Mouse (Mus musculus) c-Kit-positive CD71-positive TER-119-positive erythroid progenitor cells, embryonic 14.5 days (primary cell): ENCODE data around the gene Tbx10.
"Not testable (repeated sequence)": the region's sequence is repeated elsewhere in the genome, so short reads cannot be mapped to it uniquely, and the experiment has no call there.

ENCODE experiments used
- DNase-seq: peaks from one replicate; pipeline ENCODE4 v3.0.0-alpha.2; 2013; ENCODE audit warnings: low spot score

The Tbx10 gene

GRCm38 (mm10) chr19:4045966-4046865 lies 53.7 kb downstream of the Tbx10 start, which contains the start of gene Gstp2:
Gstp2 (minus strand) TSS chr19:4046023.
- peak; percentile 76 for DNase-seq

DNA sequence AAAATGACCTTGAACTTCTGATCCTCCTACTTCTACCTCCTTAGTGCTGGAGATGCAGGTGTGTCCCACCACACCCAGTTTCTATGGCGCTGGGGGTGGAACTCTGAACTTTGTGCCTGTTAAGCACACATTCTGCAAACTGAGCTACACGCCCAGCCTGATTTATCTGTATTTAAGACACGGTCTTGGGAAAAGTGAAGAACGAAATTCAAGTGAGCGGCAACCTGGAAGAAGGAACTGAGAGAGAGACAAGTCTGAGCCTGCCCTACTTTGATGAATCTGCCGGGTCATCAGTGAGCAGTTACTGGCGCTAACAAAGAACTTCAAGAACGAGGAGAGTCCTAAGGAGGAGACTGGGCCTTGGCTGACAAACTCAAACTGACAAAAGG lies 54.3 kb downstream of the Tbx10 start:
- DNase-seq: peak; percentile 61

GRCm38 (mm10) chr19:4047859-4048258 lies 55.3 kb downstream of the Tbx10 start:
- peak; percentile 86 for DNase-seq

DNA sequence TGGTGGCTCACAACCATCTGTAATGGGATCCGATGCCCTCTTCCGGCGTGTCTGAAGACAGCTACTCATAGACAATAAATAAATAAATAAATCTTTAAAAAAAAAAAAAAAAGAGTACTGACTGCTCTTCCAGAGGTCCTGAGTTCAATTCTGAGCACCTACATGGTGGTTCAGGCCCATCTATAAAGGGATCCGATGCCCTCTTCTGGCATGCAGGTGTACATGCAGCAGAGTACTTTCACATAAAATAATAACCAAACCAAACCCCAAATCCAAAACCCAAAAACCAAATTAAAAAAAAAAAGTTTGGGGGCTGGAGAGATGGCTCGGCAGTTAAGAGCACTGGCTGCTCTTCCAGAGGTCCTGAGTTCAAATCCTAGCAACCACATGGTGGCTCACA lies 56.5 kb downstream of the Tbx10 start:
- not testable (repeated sequence) for DNase-seq
